Mouse (Mus musculus) cerebellum, postnatal 14 days (tissue): ENCODE measurements around the gene Snw1.

Source experiments
- DNase-seq, 2 experiments: peaks; one replicate each; pipeline ENCODE4 v3.0.0; 2021; ENCODE audit warnings: mixed read lengths in 2 of 2

The Snw1 gene

DNA sequence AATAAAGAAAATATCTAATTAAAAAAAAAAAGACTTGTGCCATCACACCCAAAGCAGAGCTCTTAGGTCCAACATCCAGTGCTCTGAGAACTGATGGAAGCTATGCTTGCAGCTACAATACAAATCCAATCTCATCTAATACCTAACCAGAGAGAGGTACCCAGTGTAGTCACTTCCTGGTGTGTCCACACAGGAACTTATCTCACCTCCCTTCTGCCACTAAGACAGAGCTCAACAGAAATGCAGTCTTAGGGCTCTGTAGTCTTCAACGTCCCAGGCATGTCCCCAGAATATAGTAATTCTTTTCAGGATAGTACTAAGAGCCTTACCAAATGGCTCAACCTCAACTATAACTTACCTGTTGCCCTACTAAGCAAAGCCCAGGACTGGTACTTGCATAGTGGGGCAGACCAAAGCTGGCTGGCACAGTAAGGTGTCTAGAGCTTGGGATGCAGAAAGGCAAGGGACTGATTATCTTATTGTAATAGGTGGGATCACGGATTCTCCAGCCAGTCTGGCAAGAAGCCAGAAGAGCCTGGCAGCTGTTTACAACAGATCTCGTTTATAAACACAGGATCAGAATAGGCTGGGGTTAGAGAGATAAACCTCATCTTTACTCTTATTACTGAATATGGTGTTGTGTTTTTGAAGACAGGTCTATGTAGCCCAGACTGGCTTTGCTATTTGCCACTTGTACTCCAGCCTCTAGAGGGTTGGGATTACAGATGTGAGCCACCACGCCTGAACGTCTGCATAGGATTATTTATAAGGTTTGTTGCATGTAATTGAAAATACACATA lies 50.2 kb downstream of the Snw1 start:
- DNase-seq, result peak in 1 of 2 experiments; percentile 16

- DNase-seq, result no peak
These were observed 52.0 kb downstream of the Snw1 start for GRCm38 (mm10) chr12:87419974-87420485.

- DNase-seq, result peak; percentile 12 to 20
These were observed 53.2 kb downstream of the Snw1 start for GRCm38 (mm10) chr12:87418921-87419320.

- peak; percentile 51 to 72 for DNase-seq
These were observed 55.4 kb downstream of the Snw1 start for GRCm38 (mm10) chr12:87416690-87417089.

DNA sequence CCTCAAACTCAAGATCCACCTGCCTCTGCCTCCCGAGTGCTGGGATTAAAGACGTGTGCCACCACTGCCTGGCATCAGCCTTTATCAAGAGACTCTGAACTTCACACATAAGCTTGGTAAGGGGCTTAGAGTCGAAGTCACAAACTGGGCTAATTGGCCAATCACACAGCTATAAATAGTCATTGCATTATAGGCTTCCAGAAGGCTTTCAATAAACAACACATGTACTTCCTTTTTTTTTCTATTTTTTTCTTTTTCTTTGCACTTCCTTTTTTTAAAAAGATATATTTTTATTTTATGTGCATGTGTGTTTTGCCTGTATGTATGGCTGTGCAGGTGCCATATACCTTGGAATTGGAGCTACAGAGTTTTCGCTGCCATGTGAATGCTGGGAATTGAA lies 56.7 kb downstream of the Snw1 start:
- DNase-seq, result no peak

DNA sequence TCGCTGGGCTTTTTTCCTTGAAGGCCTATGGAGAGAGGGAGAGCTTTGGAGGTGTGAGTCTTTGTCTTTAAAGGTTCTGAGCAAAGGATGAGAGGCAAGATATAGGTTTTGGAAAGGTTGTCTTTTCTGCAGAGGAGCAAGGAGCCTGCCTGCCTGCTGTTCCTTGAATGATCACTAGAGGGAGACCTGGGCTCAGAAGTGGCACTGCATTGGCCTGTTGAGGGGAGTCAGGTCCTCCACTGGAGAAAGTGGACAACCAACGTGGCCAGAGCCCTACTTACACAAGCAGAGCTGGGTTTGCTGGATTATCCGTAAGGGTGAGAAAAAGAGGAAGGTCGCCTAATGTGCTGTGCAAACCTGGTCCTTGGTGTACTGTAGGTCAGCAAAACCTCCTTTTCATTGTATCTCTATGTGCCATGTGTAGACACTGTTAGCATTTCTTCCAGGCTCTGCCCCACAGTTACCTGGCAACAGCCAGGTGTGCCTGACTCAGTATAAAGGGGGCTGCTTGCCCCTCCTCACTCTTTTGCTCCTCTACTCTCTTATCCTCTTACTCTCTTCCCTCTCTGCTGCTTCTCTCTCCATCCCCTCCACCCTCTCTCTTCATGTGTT lies 58.8 kb downstream of the Snw1 start:
- peak; percentile 82 to 88 for DNase-seq

GRCm38 (mm10) chr12:87410999-87411398 lies 61.1 kb downstream of the Snw1 start:
- no peak for DNase-seq

GRCm38 (mm10) chr12:87409123-87409522 lies 63.0 kb downstream of the Snw1 start:
- DNase-seq, result no peak

DNA sequence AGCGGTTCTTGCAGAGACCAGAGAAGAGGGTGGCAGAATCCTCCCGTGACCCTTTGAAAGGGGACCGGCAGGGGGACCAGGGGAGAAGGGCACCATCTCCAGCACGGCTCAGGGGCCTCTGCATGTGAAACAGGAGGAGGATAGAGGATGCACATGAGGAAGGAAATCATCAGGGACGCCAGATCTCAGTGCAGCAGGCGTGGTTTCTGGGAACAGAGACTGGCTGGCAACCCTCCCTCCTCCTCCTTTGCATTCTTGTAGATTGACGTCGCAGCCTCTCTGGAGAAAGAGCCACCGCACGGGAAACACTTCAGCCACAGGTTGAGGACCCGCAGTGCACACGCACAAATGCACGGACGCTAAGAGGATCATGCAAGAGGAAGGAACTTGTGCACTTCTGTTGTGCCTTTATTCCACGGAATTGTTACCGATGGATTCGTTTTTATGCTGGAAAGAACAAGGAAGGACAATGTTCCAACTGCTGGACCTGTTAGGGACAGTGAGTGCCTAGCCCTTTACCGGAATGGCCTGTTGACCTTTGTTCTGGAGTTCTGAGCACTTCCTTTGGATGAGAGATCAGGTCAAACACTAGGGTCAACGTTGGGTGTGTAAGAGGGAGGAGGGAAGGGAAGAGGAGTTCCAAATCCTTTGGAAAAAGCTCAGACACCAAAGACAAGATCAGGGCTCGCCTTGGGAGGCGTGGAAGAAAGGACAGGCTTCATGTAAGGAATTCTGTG lies 64.0 kb downstream of the Snw1 start:
- DNase-seq, result no peak

GRCm38 (mm10) chr12:87405721-87406120 lies 66.4 kb downstream of the Snw1 start:
- DNase-seq, result no peak

GRCm38 (mm10) chr12:87405165-87405564 lies 66.9 kb downstream of the Snw1 start:
- DNase-seq, result no peak

- no peak for DNase-seq
These were observed 70.2 kb downstream of the Snw1 start for GRCm38 (mm10) chr12:87401883-87402282.

DNA sequence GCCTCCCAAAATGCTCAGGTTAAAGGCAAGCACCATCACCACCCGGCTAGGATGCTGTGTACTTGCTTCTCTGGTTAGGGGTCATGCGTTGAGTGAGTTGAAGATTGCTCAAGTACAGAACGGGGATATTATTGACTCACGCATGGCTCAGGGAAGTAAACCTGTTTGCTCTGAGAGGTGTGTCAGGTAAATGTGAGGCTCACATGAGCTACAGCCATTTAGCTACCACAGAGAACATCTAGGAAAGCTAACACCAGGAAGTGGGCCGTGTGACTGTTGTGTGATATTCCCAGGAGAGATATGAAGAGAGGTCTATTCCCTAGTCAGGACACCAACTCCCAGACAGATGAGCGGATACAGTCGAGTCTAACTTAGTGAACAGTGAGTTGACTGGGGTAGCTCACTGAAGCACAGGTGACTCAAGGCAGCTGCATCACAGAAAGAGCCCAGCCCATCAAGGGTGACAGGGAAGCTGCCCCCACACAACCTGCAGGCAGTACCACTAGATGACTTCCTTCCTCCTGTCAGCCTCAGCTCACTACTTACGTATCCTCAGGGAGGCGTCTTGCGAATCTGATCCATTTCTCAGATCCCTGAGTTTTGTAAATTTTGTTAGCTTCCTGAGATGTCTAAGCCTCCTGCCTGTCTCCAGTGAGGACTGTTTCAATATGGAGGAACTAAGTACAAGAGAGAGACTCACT lies 72.8 kb downstream of the Snw1 start:
- no peak for DNase-seq
